Mouse (Mus musculus) stomach, postnatal 0 days (tissue): ENCODE data around the gene Snap25.

Experiments used
- CTCF ChIP-seq: IDR thresholded peaks from 2 replicates; pipeline ENCODE4 v1.5.1; 2016; ENCODE audit warnings: antibody characterized with exemption, low read depth, mild to moderate bottlenecking, moderate library complexity
- EP300 ChIP-seq: optimal IDR thresholded peaks from 2 replicates; pipeline ENCODE3; 2016; ENCODE audit warnings: antibody characterized with exemption

DNA sequence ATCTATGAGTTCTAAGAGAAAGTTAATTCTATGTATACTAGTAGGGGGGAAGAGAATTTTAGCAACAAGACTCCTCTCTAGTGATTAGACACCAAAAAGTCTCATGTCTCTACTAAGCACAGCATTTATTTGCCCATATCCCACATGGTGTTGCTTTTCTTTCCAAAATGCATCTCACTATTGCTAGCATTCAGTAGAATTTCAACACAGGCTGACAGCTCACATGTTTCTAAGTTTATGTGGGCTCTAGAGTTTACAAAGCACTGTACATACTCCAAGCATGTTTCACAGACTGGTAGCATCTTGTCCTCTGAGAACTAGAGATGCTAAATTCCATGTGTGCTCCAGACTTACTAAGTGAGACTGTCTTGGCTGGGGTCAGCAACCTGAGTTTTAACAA, 87.8 kb downstream of the Snap25 start:
- no peak for TF ChIP-seq CTCF
- TF ChIP-seq EP300 = no peak
